Mouse (Mus musculus): ENCODE measurements around the gene Faim2. TPM values are rescaled to one million over a fixed set of nuclear protein-coding genes. Genes with fewer than 3 reads are reported as not detected.
A peak's percentile ranks its signal among the peaks of the same experiment; 100 is the strongest.

Faim2 gene
- total RNA-seq (2014; rRNA removed) (42.0 and 42.1 TPM in 2 replicates), polyA plus RNA-seq (2015; fragmentation: Nextera tagmentation; extraction: Ambion mirVana) (72.0 and 82.5 TPM in 2 replicates)

GRCm38 (mm10) chr15:99527629-99528353, at the start of gene Faim2:
Gene Faim2 (minus strand): TSS chr15:99528165.
- Histone ChIP-seq H3K9me3 (ENCODE audit: low read length) (no peaks in the 10 kb centered on the region), H3K4me3 (ENCODE audit: low read depth, low read length) (peak within 1 kb of the TSS; percentile 37), H3K9ac (replicated peaks; ENCODE audit: low read length, poor library complexity, severe bottlenecking) (peak within 1 kb of the TSS; percentile 52), H3K27ac (ENCODE audit: low read depth, low read length) (peak within 1 kb of the TSS; percentile 87), H3K4me2 (ENCODE audit: low read depth, low read length, poor library complexity, severe bottlenecking) (peak within 1 kb of the TSS; percentile 56), H3K36me3 (ENCODE audit: insufficient read depth, low read length) (peaks cover 3% of the 10 kb centered on the region; the same call in 1 of the 2 replicates), H3K27me3 (ENCODE audit: insufficient read depth, low read length) (no peaks in the 10 kb centered on the region), H3K4me1 (ENCODE audit: insufficient read depth, low read length) (peaks cover 17% of the 10 kb centered on the region; the same call in 1 of the 2 replicates)
- TF ChIP-seq CTCF (IDR thresholded peaks at IDR 0.05): peak; percentile 57
- DNase-seq (ENCODE audit: low spot score) (peak; percentile 76), ATAC-seq (ENCODE audit: low FRiP score) (peak; percentile 64)
- 7% methylated on average over 27 of the region's 27 CpGs for WGBS

- 85% methylated on average over 10 of the region's 10 CpGs for WGBS
- H3K9me3 ChIP-seq (ENCODE audit: low read length): no peaks in the 10 kb centered on the region
- H3K4me1 ChIP-seq (ENCODE audit: insufficient read depth, low read length): no peaks in the 10 kb centered on the region
- H3K27me3 ChIP-seq (ENCODE audit: insufficient read depth, low read length): no peaks in the 10 kb centered on the region
- no peaks in the 10 kb centered on the region for H3K36me3 ChIP-seq (ENCODE audit: insufficient read depth, low read length)
- no peak for DNase-seq (ENCODE audit: low spot score)
- no peak overlapping the region for H3K9ac ChIP-seq (replicated peaks; ENCODE audit: low read length, poor library complexity, severe bottlenecking)
- no peak overlapping the region for H3K4me2 ChIP-seq (ENCODE audit: low read depth, low read length, poor library complexity, severe bottlenecking)
- no peak overlapping the region for H3K27ac ChIP-seq (ENCODE audit: low read depth, low read length)
- no peak for TF ChIP-seq CTCF (IDR thresholded peaks at IDR 0.05)
- no peak for ATAC-seq (ENCODE audit: low FRiP score)
- H3K4me3 ChIP-seq (ENCODE audit: low read depth, low read length): no peak overlapping the region
These were observed 41.2 kb upstream of the Faim2 start for GRCm38 (mm10) chr15:99569123-99569522.

GRCm38 (mm10) chr15:99568682-99569081, 40.7 kb upstream of the Faim2 start:
- no peak for TF ChIP-seq CTCF (IDR thresholded peaks at IDR 0.05)
- Histone ChIP-seq H3K4me3 (ENCODE audit: low read depth, low read length) (no peak overlapping the region), H3K4me1 (ENCODE audit: insufficient read depth, low read length) (no peaks in the 10 kb centered on the region), H3K36me3 (ENCODE audit: insufficient read depth, low read length) (no peaks in the 10 kb centered on the region), H3K9me3 (ENCODE audit: low read length) (no peaks in the 10 kb centered on the region), H3K4me2 (ENCODE audit: low read depth, low read length, poor library complexity, severe bottlenecking) (no peak overlapping the region), H3K27me3 (ENCODE audit: insufficient read depth, low read length) (no peaks in the 10 kb centered on the region), H3K27ac (ENCODE audit: low read depth, low read length) (no peak overlapping the region), H3K9ac (replicated peaks; ENCODE audit: low read length, poor library complexity, severe bottlenecking) (no peak overlapping the region)
- DNase-seq (ENCODE audit: low spot score) (no peak), ATAC-seq (ENCODE audit: low FRiP score) (no peak)
- WGBS: 45% methylated on average over 6 of the region's 6 CpGs

GRCm38 (mm10) chr15:99567371-99567770, 39.4 kb upstream of the Faim2 start:
- H3K27me3 ChIP-seq (ENCODE audit: insufficient read depth, low read length): no peaks in the 10 kb centered on the region
- ATAC-seq (ENCODE audit: low FRiP score) (no peak), DNase-seq (ENCODE audit: low spot score) (no peak)
- no peaks in the 10 kb centered on the region for H3K4me1 ChIP-seq (ENCODE audit: insufficient read depth, low read length)
- H3K27ac ChIP-seq (ENCODE audit: low read depth, low read length): no peak overlapping the region
- TF ChIP-seq CTCF (IDR thresholded peaks at IDR 0.05): no peak
- H3K4me2 ChIP-seq (ENCODE audit: low read depth, low read length, poor library complexity, severe bottlenecking): no peak overlapping the region
- no peak overlapping the region for H3K9ac ChIP-seq (replicated peaks; ENCODE audit: low read length, poor library complexity, severe bottlenecking)
- no peaks in the 10 kb centered on the region for H3K36me3 ChIP-seq (ENCODE audit: insufficient read depth, low read length)
- H3K4me3 ChIP-seq (ENCODE audit: low read depth, low read length): no peak overlapping the region
- 56% methylated on average over 4 of the region's 4 CpGs for WGBS
- no peaks in the 10 kb centered on the region for H3K9me3 ChIP-seq (ENCODE audit: low read length)

GRCm38 (mm10) chr15:99560246-99560645, 32.3 kb upstream of the Faim2 start:
- Histone ChIP-seq H3K27me3 (ENCODE audit: insufficient read depth, low read length) (no peaks in the 10 kb centered on the region), H3K9ac (replicated peaks; ENCODE audit: low read length, poor library complexity, severe bottlenecking) (no peak overlapping the region), H3K36me3 (ENCODE audit: insufficient read depth, low read length) (no peaks in the 10 kb centered on the region), H3K27ac (ENCODE audit: low read depth, low read length) (no peak overlapping the region), H3K4me2 (ENCODE audit: low read depth, low read length, poor library complexity, severe bottlenecking) (no peak overlapping the region), H3K4me1 (ENCODE audit: insufficient read depth, low read length) (no peaks in the 10 kb centered on the region), H3K4me3 (ENCODE audit: low read depth, low read length) (no peak overlapping the region), H3K9me3 (ENCODE audit: low read length) (no peaks in the 10 kb centered on the region)
- no peak for TF ChIP-seq CTCF (IDR thresholded peaks at IDR 0.05)
- DNase-seq (ENCODE audit: low spot score) (no peak), ATAC-seq (ENCODE audit: low FRiP score) (no peak)
- 76% methylated on average over 10 of the region's 10 CpGs for WGBS

GRCm38 (mm10) chr15:99558947-99559346, 31.0 kb upstream of the Faim2 start:
- no peaks in the 10 kb centered on the region for H3K27me3 ChIP-seq (ENCODE audit: insufficient read depth, low read length)
- 86% methylated on average over 1 of the region's 1 CpGs for WGBS
- no peak for DNase-seq (ENCODE audit: low spot score)
- H3K9ac ChIP-seq (replicated peaks; ENCODE audit: low read length, poor library complexity, severe bottlenecking): no peak overlapping the region
- no peak overlapping the region for H3K27ac ChIP-seq (ENCODE audit: low read depth, low read length)
- TF ChIP-seq CTCF (IDR thresholded peaks at IDR 0.05): peak; percentile 20; the same call in 1 of the 2 replicates
- no peaks in the 10 kb centered on the region for H3K4me1 ChIP-seq (ENCODE audit: insufficient read depth, low read length)
- no peak overlapping the region for H3K4me3 ChIP-seq (ENCODE audit: low read depth, low read length)
- no peaks in the 10 kb centered on the region for H3K9me3 ChIP-seq (ENCODE audit: low read length)
- no peaks in the 10 kb centered on the region for H3K36me3 ChIP-seq (ENCODE audit: insufficient read depth, low read length)
- no peak overlapping the region for H3K4me2 ChIP-seq (ENCODE audit: low read depth, low read length, poor library complexity, severe bottlenecking)
- ATAC-seq (ENCODE audit: low FRiP score): no peak
